Mouse (Mus musculus) liver, postnatal 0 days (tissue): ENCODE measurements at regions not wholly inside any gene's neighbourhood (a gene's known extent, or its start where the extent isn't known, plus 50 kb on each side); places are given as distances from the start of the nearest gene placed in this dataset.

Experiments
- CTCF ChIP-seq: sonication (generic); IDR thresholded peaks from 2 replicates; pipeline ENCODE4 v1.5.1; 2016; ENCODE audit warnings: antibody characterized with exemption, low read depth
- EP300 ChIP-seq: IDR thresholded peaks from 2 replicates; pipeline ENCODE4 v1.6.1; 2016; ENCODE audit warnings: antibody characterized with exemption, low read depth, mild to moderate bottlenecking

GRCm38 (mm10) chr4:154730646-154731045, 63.0 kb upstream of the Actrt2 start:
- TF ChIP-seq CTCF (no peak), EP300 (no peak)
